Mouse (Mus musculus) forelimb bud, embryonic 11.5 days (tissue): Measurements from ENCODE around the gene Fhl3.

Experiments used
- DNase-seq: peaks from one replicate; pipeline ENCODE4 v3.0.0-alpha.2; 2012; ENCODE audit warnings: low read depth, low spot score

Fhl3 gene

GRCm38 (mm10) chr4:124755526-124755925, 55.0 kb downstream of the Fhl3 start:
- no peak for DNase-seq
